33 mouse cellular contexts compared by ENCODE assay signal in the genomic region with DNA sequence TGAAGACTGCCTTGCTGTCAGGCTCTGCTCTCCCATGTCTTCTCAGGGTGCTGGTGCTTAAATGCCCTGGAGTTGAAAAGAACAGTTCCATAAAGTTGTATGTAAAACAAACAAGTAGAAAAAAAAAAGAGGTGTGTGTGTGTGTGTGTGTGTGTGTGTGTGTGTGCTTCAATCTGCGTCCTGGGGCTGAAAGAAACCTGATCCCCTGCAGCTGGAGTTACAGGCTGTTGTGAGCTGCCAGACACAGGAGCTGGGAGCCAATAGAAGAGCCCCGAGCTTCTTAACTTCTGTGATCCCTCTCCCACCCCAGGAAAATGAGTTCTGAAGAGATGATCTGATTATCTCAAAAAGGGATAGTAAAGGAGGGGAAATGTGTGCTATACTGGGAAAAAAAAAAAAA. TPM values are rescaled to one million over a fixed set of nuclear protein-coding genes. Genes with fewer than 3 reads are reported as not detected.
A peak's percentile ranks its signal among the peaks of the same experiment; 100 is the strongest.
DNase-seq lines count a peak whose midpoint lies in the region; ATAC-seq and TF ChIP-seq lines count a peak whose summit lies in the region.
"Had no signal": no experiment of that assay in that cellular context is flagged by ENCODE, and none has a peak within 500 bp of the region (broad histone marks: within the 10 kb centered on the region; RNA-seq: fewer than 3 reads in every experiment).

No protein-coding gene starts in this region.

- no peak for ATAC-seq in hindbrain, embryonic 13.5 days (ENCODE audit: low FRiP score)
- no peak for ATAC-seq in kidney, postnatal 0 days (replicated peaks; ENCODE audit: low FRiP score, low read depth)
- ATAC-seq in limb, embryonic 12.5 days (ENCODE audit: insufficient number of reproducible peaks, insufficient read depth, low FRiP score, low TSS enrichment, low read depth), result peak; percentile 83
- ATAC-seq in granulocyte monocyte progenitor cell, adult 5-6 weeks (replicated peaks; ENCODE audit: poor library complexity, severe bottlenecking), result no peak
- ATAC-seq: activated CD4-positive, CD25-positive, alpha-beta regulatory T cell, adult 4 months; forebrain, embryonic 13.5 days; intestine, embryonic 15.5 days; liver, embryonic 12.5 days had no signal

- intact Hi-C loops in left cerebral cortex, postnatal 14 days (cut with DNase I), result no loop called here

- no peak for TF ChIP-seq CTCF in kidney, postnatal 0 days (IDR thresholded peaks at IDR 0.05; ENCODE audit: low read depth)

- no peaks in the 10 kb centered on the region for H3K9me3 ChIP-seq in hindbrain, embryonic 10.5 days
- H3K9me3 ChIP-seq in hindbrain, embryonic 13.5 days, result peaks cover 3% of the 10 kb centered on the region; the same call in 1 of the 2 replicates
- no peaks in the 10 kb centered on the region for H3K9me3 ChIP-seq in kidney, postnatal 0 days (replicated peaks; ENCODE audit: low read length)
- H3K9me3 ChIP-seq in embryonic facial prominence, embryonic 10.5 days, result no peaks in the 10 kb centered on the region
- no peaks in the 10 kb centered on the region for H3K9me3 ChIP-seq in limb, embryonic 12.5 days
- H3K9me3 ChIP-seq: embryonic facial prominence, embryonic 12.5 days; forebrain, embryonic 13.5 days; hindbrain, embryonic 15.5 days; intestine, embryonic 15.5 days; liver, embryonic 12.5 days; neural tube, embryonic 12.5 days had no signal

- H3K27me3 ChIP-seq in hindbrain, embryonic 10.5 days (ENCODE audit: insufficient read depth, poor library complexity, severe bottlenecking), result no peaks in the 10 kb centered on the region; the same call in 1 of the 2 replicates
- no peaks in the 10 kb centered on the region for H3K27me3 ChIP-seq in hindbrain, embryonic 13.5 days
- no peaks in the 10 kb centered on the region for H3K27me3 ChIP-seq in kidney, postnatal 0 days (ENCODE audit: insufficient read depth, low read length)
- no peaks in the 10 kb centered on the region for H3K27me3 ChIP-seq in embryonic facial prominence, embryonic 10.5 days (replicated peaks; ENCODE audit: low read depth, poor library complexity, severe bottlenecking)
- H3K27me3 ChIP-seq in limb, embryonic 12.5 days, result no peaks in the 10 kb centered on the region
- H3K27me3 ChIP-seq: embryonic facial prominence, embryonic 12.5 days; forebrain, embryonic 13.5 days; heart, embryonic 12.5 days; hindbrain, embryonic 15.5 days; intestine, embryonic 15.5 days; liver, embryonic 12.5 days; neural tube, embryonic 12.5 days had no signal

- no peak overlapping the region for H3K4me2 ChIP-seq in hindbrain, embryonic 13.5 days
- H3K4me2 ChIP-seq in kidney, postnatal 0 days (ENCODE audit: low read length), result no peak overlapping the region
- H3K4me2 ChIP-seq in limb, embryonic 12.5 days, result no peak overlapping the region; the same call in 1 of the 2 replicates
- H3K4me2 ChIP-seq: embryonic facial prominence, embryonic 12.5 days; forebrain, embryonic 13.5 days; heart, embryonic 12.5 days; hindbrain, embryonic 15.5 days; intestine, embryonic 15.5 days; liver, embryonic 12.5 days; neural tube, embryonic 12.5 days had no signal

- H3K4me3 ChIP-seq in hindbrain, embryonic 10.5 days, result no peak overlapping the region
- H3K4me3 ChIP-seq in hindbrain, embryonic 13.5 days, result no peak overlapping the region
- H3K4me3 ChIP-seq in kidney, postnatal 0 days (replicated peaks; ENCODE audit: low read depth, low read length), result no peak overlapping the region
- H3K4me3 ChIP-seq in embryonic facial prominence, embryonic 10.5 days, result no peak overlapping the region
- H3K4me3 ChIP-seq in limb, embryonic 12.5 days (replicated peaks), result no peak overlapping the region
- H3K4me3 ChIP-seq: embryonic facial prominence, embryonic 12.5 days; forebrain, embryonic 13.5 days; heart, embryonic 12.5 days; hindbrain, embryonic 15.5 days; intestine, embryonic 15.5 days; liver, embryonic 12.5 days; neural tube, embryonic 12.5 days had no signal

- H3K27ac ChIP-seq in hindbrain, embryonic 10.5 days, result no peak overlapping the region
- H3K27ac ChIP-seq in hindbrain, embryonic 13.5 days, result no peak overlapping the region
- no peak overlapping the region for H3K27ac ChIP-seq in kidney, postnatal 0 days
- H3K27ac ChIP-seq in embryonic facial prominence, embryonic 10.5 days (replicated peaks), result no peak overlapping the region
- no peak overlapping the region for H3K27ac ChIP-seq in limb, embryonic 12.5 days
- H3K27ac ChIP-seq: embryonic facial prominence, embryonic 12.5 days; forebrain, embryonic 13.5 days; hindbrain, embryonic 15.5 days; intestine, embryonic 15.5 days; liver, embryonic 12.5 days; neural tube, embryonic 12.5 days had no signal

- no peaks in the 10 kb centered on the region for H3K36me3 ChIP-seq in hindbrain, embryonic 10.5 days
- no peaks in the 10 kb centered on the region for H3K36me3 ChIP-seq in hindbrain, embryonic 13.5 days
- no peaks in the 10 kb centered on the region for H3K36me3 ChIP-seq in kidney, postnatal 0 days (ENCODE audit: insufficient read depth, low read length)
- no peaks in the 10 kb centered on the region for H3K36me3 ChIP-seq in embryonic facial prominence, embryonic 10.5 days (replicated peaks)
- H3K36me3 ChIP-seq in limb, embryonic 12.5 days, result no peaks in the 10 kb centered on the region
- H3K36me3 ChIP-seq: embryonic facial prominence, embryonic 12.5 days; heart, embryonic 12.5 days; hindbrain, embryonic 15.5 days; intestine, embryonic 15.5 days; liver, embryonic 12.5 days; neural tube, embryonic 12.5 days had no signal

- no peaks in the 10 kb centered on the region for H3K4me1 ChIP-seq in hindbrain, embryonic 10.5 days (replicated peaks)
- H3K4me1 ChIP-seq in hindbrain, embryonic 13.5 days (replicated peaks), result no peaks in the 10 kb centered on the region
- no peaks in the 10 kb centered on the region for H3K4me1 ChIP-seq in kidney, postnatal 0 days (replicated peaks; ENCODE audit: insufficient read depth, low read length)
- H3K4me1 ChIP-seq in embryonic facial prominence, embryonic 10.5 days, result peaks cover 10% of the 10 kb centered on the region; the same call in 1 of the 2 replicates
- peaks cover 8% of the 10 kb centered on the region; the same call in 1 of the 2 replicates for H3K4me1 ChIP-seq in limb, embryonic 12.5 days (replicated peaks)
- H3K4me1 ChIP-seq: forebrain, embryonic 13.5 days; heart, embryonic 12.5 days; hindbrain, embryonic 15.5 days; intestine, embryonic 15.5 days; liver, embryonic 12.5 days; neural tube, embryonic 12.5 days had no signal

- no peak overlapping the region for H3K9ac ChIP-seq in hindbrain, embryonic 13.5 days
- no peak overlapping the region for H3K9ac ChIP-seq in kidney, postnatal 0 days (ENCODE audit: low read depth, low read length)
- H3K9ac ChIP-seq in limb, embryonic 12.5 days (replicated peaks), result no peak overlapping the region
- H3K9ac ChIP-seq: embryonic facial prominence, embryonic 12.5 days; forebrain, embryonic 13.5 days; heart, embryonic 12.5 days; hindbrain, embryonic 15.5 days; intestine, embryonic 15.5 days; liver, embryonic 12.5 days; neural tube, embryonic 12.5 days had no signal

- 11% methylated on average over 2 of the region's 2 CpGs for WGBS in hindbrain, embryonic 10.5 days
- 29% methylated on average over 2 of the region's 2 CpGs for WGBS in hindbrain, embryonic 13.5 days
- 13% methylated on average over 2 of the region's 2 CpGs for WGBS in kidney, postnatal 0 days
- WGBS in embryonic facial prominence, embryonic 10.5 days, result 8% methylated on average over 2 of the region's 2 CpGs
- 0% methylated on average over 2 of the region's 2 CpGs for WGBS in limb, embryonic 12.5 days

- peak; percentile 44 for DNase-seq in hindbrain, embryonic 10.5 days (ENCODE audit: low spot score)
- DNase-seq in kidney, postnatal 0 days (ENCODE audit: low spot score), result peak; percentile 41
- DNase-seq in kidney, adult 9 months, result no peak
- peak; percentile 70 for DNase-seq in embryonic facial prominence, embryonic 10.5 days (ENCODE audit: low spot score)
- DNase-seq in left cerebral cortex, postnatal 14 days (ENCODE audit: low spot score in 2 of 2), result no peak
- DNase-seq: adrenal gland, adult 8-10 months; cerebellum, adult 18-20 months; cerebellum, postnatal 14 days; gastrocnemius, postnatal 14 days; heart, adult 18-20 months; kidney, postnatal 36 days; layer of hippocampus, adult 9-11 months; lung, adult 18-20 months; midbrain, embryonic 14.5 days; retina, postnatal 1 day; right cerebral cortex, postnatal 25 days; spleen, adult 18-20 months; thymus, postnatal 14 days had no signal

RNA-seq across cellular contexts. Expression of a gene that starts 45.3 kb away (rescaled TPM):
- not detected in 2 replicates for polyA plus RNA-seq in hindbrain, embryonic 10.5 days (2016; fragmentation: Nextera tagmentation; extraction: Ambion mirVana)
- polyA plus RNA-seq in hindbrain, embryonic 13.5 days (2015; fragmentation: Nextera tagmentation; extraction: Ambion mirVana), result not detected in 2 replicates
- polyA plus RNA-seq in kidney, postnatal 0 days (2015; fragmentation: Nextera tagmentation; extraction: Ambion mirVana), result not detected in 2 replicates
- not detected in 2 replicates for polyA plus RNA-seq in embryonic facial prominence, embryonic 10.5 days (2016; fragmentation: Nextera tagmentation; extraction: Ambion mirVana)
- not detected in 2 replicates for polyA plus RNA-seq in limb, embryonic 12.5 days (2016; fragmentation: Nextera tagmentation; extraction: Ambion mirVana)
- total RNA-seq in left cerebral cortex, postnatal 14 days (2021), result not detected
- total RNA-seq in granulocyte monocyte progenitor cell, adult 5-6 weeks (2014; fragmentation: Nextera tagmentation), result not detected in 2 replicates
- not detected in 2 replicates for total RNA-seq in granulocyte monocyte progenitor cell, adult 5-6 weeks (2017)
- total RNA-seq: gastrocnemius, postnatal 14 days; heart, adult 18-20 months; heart, postnatal 10 days; left cerebral cortex, adult 18-20 months; left cerebral cortex, postnatal 36 days; megakaryocyte, adult 5-6 weeks had no signal
- polyA plus RNA-seq: activated CD4-positive, CD25-positive, alpha-beta regulatory T cell, adult 4 months; embryonic facial prominence, embryonic 12.5 days; forebrain, embryonic 13.5 days; heart, embryonic 12.5 days; hindbrain, embryonic 15.5 days; intestine, embryonic 15.5 days; liver, embryonic 12.5 days; midbrain, embryonic 14.5 days; neural tube, embryonic 12.5 days had no signal

Comparison
In these comparisons a context has a peak if more than half of its experiments do, and no peak if none do; other contexts are left out.
1. DNase-seq: peak in hindbrain, embryonic 10.5 days (single experiment), kidney, postnatal 0 days (single experiment) and embryonic facial prominence, embryonic 10.5 days (single experiment); none in kidney, adult 9 months (single experiment) and left cerebral cortex, postnatal 14 days (0 of 2).